Mouse (Mus musculus): ENCODE results near the gene Zfp30. TPM values are rescaled to one million over a fixed set of nuclear protein-coding genes. Genes with fewer than 3 reads are reported as not detected.

The Zfp30 gene
- polyA plus RNA-seq (2014; fragmentation: Illumina TruSeq; extraction: RNeasy Lipid Tissue Mini Kit (QIAGEN cat#74804); ENCODE audit: low read depth, low replicate concordance) = 3.1 TPM

GRCm38 (mm10) chr7:29783871-29784551 lies at the start of gene Zfp30:
Gene Zfp30, plus strand, starts transcription at chr7:29783998.

GRCm38 (mm10) chr7:29768090-29768900 lies 15.5 kb upstream of the Zfp30 start, which contains the start of gene Zfp84:
Gene Zfp84, plus strand, starts transcription at chr7:29768552.

GRCm38 (mm10) chr7:29815910-29816429 lies 32.2 kb downstream of the Zfp30 start, which contains the start of gene Zfp790:
Gene Zfp790, plus strand, starts transcription at chr7:29816114.

Other genes with a start within 250 kb of the Zfp30 start
- gene Catsperg2, start 57.0 kb upstream of the Zfp30 start, polyA plus RNA-seq (2014; fragmentation: Illumina TruSeq; extraction: RNeasy Lipid Tissue Mini Kit (QIAGEN cat#74804); ENCODE audit: low read depth, low replicate concordance) = not detected
- 14.3 TPM for gene Zfp84, start 15.4 kb upstream of the Zfp30 start, polyA plus RNA-seq (2014; fragmentation: Illumina TruSeq; extraction: RNeasy Lipid Tissue Mini Kit (QIAGEN cat#74804); ENCODE audit: low read depth, low replicate concordance)
- 11.7 TPM for gene Zfp790, start 32.1 kb downstream of the Zfp30 start, polyA plus RNA-seq (2014; fragmentation: Illumina TruSeq; extraction: RNeasy Lipid Tissue Mini Kit (QIAGEN cat#74804); ENCODE audit: low read depth, low replicate concordance)
- 2.0 TPM for gene Zfp940, start 69.7 kb downstream of the Zfp30 start, polyA plus RNA-seq (2014; fragmentation: Illumina TruSeq; extraction: RNeasy Lipid Tissue Mini Kit (QIAGEN cat#74804); ENCODE audit: low read depth, low replicate concordance)
- 21.0 TPM for gene Zfp420, start 76.0 kb downstream of the Zfp30 start, polyA plus RNA-seq (2014; fragmentation: Illumina TruSeq; extraction: RNeasy Lipid Tissue Mini Kit (QIAGEN cat#74804); ENCODE audit: low read depth, low replicate concordance)
- 6.2 TPM for gene Zfp27, start 122.6 kb downstream of the Zfp30 start, polyA plus RNA-seq (2014; fragmentation: Illumina TruSeq; extraction: RNeasy Lipid Tissue Mini Kit (QIAGEN cat#74804); ENCODE audit: low read depth, low replicate concordance)
- gene Zfp383, start 124.2 kb downstream of the Zfp30 start, polyA plus RNA-seq (2014; fragmentation: Illumina TruSeq; extraction: RNeasy Lipid Tissue Mini Kit (QIAGEN cat#74804); ENCODE audit: low read depth, low replicate concordance) = 10.8 TPM
- 20.8 TPM for gene Zfp74, start 170.1 kb downstream of the Zfp30 start, polyA plus RNA-seq (2014; fragmentation: Illumina TruSeq; extraction: RNeasy Lipid Tissue Mini Kit (QIAGEN cat#74804); ENCODE audit: low read depth, low replicate concordance)
- 5.6 TPM for gene Zfp568, start 200.0 kb downstream of the Zfp30 start, polyA plus RNA-seq (2014; fragmentation: Illumina TruSeq; extraction: RNeasy Lipid Tissue Mini Kit (QIAGEN cat#74804); ENCODE audit: low read depth, low replicate concordance)